Mouse (Mus musculus): ENCODE measurements at regions not wholly inside any gene's neighbourhood (a gene's known extent, or its start where the extent isn't known, plus 50 kb on each side); places are given as distances from the start of the nearest gene placed in this dataset.

DNA sequence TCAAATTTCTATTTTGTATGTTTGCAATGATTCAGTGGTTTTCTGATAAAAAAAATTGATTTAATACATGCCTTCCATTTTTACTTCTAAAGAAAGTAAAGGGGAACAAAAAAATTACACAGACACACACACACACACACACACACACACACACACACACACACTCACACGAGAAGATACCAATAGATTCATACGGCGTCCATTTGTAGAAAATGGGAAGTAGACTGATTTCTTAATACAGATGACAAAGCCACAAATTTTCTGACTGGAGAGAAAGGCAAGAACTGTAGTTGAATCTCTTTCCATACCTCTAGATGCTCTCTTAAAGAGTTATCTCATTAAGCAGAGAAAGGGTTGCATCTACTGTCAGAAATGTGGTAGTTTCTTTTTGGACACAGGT lies 424.9 kb upstream of the Dcn start:
- no peak for DNase-seq (ENCODE audit: low read depth, low spot score)

DNA sequence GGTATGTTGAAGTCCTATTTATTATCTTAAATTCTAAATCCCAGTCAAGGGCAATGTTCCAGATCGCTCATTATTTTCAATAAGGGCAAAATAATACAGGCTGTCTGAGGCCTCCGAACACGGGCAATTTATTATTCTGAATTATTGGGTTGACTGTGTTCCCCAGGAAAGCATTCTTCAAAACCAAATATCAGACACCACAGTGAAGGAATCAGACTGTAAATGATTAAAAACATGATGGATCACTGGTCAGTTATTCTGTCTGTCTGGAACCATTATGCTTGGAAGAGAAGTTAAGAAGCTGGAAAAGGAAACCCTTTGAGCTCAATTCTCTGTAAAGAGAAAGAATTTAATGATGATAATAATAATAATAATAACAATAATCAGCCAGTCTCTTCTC lies 417.4 kb upstream of the Dcn start:
- no peak for DNase-seq (ENCODE audit: low read depth, low spot score)

DNA sequence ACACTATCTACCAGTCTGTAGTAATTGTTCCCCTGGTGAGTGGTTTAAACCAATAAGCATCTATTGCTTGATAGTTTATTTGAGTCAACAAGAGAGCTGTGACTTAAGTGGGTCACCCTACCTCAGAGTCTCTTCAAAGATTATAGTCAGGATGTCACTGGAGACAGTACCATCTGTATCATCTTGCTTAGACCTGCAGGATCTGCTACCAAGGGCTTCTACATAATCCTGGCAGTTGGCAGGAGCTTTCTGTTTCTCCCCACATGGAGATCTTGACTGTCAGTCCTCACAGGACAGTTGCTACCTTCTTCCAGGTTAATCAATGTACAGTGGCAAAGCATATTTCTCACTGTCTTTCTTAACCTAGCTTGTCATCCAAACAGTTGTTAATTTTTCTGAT lies 414.9 kb upstream of the Dcn start:
- DNase-seq (ENCODE audit: low read depth, low spot score), result no peak

DNA sequence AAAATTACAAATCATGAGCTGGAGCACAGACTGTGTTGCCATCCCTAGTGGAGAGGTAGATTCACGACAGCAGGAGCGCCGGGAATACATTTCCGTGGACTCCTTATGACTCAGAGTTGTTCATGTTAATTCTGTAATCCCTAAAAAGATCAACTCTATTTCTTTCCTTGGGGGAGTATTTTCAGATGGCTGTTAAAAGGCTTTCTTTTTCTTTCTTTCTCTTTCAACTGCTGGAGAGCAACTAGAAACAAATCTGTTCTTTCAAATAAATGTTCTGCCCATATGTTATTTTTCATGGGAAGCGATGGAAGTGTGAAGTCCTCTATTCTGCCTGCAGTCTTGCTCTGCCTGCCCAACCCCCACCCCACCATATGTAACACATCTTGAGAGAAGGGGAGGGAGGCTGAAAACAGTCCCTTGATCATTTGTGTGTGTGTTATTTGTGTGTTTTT lies 401.4 kb upstream of the Dcn start:
- no peak for DNase-seq (ENCODE audit: low read depth, low spot score)

DNA sequence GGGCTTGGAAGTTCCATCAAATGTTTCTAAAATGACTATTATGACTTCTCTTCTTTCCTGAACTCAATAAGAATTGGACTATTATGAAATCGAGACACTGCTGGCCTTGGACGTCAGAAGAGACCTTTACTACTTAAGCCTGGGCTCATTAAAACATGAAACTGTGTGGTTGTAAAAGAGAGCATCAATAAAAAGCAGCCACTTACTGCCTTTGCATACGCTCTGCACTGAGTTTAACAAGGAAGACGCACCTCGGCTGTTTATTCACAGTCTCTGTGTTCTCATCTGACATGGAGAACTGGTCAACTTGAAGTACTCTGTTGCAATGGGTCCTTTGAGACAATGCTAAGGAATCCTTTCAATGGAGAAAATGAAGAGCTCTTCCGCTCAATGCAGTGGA lies 399.8 kb upstream of the Dcn start:
- no peak for DNase-seq (ENCODE audit: low read depth, low spot score)

DNA sequence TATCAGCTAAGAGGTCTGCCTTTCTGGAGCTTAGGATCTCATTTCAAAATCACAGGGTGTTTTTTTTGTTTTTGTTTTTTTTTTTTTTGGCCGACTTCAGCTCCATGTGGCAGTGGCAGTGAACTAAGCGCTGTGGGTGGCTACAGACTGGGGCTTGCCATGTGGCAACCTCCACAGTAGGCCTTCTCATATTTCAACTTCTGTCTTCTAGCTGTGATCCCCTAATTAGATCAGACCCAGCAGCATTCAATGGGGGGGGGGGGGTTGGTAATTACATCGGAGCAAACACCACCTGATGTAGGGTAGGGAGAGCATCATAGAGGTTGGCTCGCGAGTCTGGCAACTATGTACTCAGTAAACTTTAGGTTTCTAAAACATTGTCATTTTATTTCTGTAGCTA lies 392.1 kb upstream of the Dcn start:
- DNase-seq (ENCODE audit: low read depth, low spot score), result no peak

DNA sequence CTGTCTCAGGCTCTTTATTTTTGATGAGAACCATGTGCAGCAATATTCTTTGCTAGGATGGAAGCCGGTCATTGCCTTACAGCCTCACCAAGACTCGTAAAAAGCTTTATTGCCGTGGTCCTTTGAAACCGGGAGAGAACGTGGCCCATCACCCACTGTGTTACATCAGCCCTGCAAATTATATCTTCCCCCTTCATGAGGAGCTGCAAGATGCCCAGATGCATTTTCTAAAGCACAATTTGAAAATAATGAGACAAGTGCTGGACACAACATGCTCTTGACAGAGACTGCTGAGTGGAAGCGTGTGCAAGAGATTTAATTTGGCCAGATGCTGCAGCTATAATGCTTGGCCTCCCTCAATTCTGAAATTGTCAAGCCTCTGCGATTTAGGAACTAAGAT lies 389.2 kb upstream of the Dcn start:
- no peak for DNase-seq (ENCODE audit: low read depth, low spot score)

DNA sequence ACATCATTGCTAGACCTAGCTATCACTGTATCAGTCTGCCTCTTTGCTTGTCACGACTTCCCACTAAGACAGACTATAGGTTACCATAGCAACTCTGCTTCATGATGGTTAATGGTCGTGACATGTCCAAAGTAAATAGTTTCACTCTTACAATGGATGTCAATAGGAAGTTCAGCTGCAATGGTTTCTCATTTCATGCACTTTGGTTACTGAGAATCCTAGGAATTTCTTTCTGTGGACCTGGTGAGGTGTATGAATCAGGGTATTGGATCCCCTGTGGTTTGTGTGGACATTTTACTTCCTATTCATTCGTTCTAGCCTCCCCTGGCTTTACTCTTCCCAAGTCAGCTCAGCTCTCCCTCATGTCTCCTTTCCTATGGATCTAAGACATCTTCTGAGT lies 385.5 kb upstream of the Dcn start:
- DNase-seq (ENCODE audit: low read depth, low spot score), result no peak

DNA sequence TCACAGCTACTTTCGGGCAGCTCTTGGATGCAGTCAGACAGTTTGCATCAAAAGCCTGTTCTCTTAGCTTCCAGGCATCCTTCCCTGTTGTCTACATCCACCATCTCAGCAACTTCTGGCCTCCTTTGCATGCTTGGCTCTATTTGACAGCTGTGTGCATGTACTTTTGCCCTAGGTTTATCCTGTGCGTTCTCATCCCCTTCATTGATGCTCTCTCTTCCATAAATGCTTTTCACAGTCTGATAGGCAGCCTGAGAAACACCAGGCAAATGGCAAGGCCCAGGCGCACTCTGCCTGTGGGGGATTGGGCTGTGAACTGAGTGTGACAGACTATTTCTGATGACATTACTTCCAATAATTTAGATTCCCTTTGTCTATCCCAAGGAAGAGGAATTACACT lies 364.9 kb upstream of the Dcn start:
- DNase-seq (ENCODE audit: low read depth, low spot score), result no peak

DNA sequence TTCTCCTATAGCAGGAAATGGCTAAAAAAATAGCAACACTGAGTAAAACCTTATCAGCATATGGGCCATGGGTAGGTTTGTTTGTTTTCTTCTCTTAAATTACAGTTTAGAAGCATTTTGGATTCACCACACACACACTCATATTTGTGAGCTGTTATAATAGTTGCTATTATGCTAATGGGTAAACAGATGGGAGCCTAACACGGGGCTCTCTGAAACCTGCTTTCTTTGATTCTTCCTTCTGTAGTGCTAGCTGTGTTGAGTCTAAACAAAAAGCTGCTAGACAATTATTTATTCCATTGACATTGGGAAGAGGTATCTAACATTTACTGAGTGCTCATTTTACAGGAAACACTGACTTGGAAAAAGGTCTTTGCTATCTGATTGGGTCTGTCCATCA lies 356.7 kb upstream of the Dcn start:
- DNase-seq (ENCODE audit: low read depth, low spot score), result no peak

DNA sequence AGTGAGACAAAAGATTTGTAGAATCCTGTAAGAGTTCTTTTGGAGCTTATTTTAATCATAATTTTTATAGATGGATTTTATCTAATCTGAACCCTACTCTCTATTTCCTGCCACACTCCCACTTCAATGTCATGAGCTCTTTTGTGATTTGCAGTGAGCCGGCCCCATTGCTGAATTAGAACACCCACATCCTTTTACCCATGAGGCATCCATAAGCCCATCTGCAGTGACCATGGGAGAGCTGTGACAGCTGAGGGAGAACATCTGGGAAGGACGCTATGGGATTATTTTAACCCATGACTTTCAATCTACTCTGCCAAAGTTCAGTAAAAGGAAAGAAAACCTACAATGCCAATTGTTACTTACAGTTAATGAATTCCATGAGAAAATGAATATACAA lies 337.8 kb upstream of the Dcn start:
- no peak for DNase-seq (ENCODE audit: low read depth, low spot score)

DNA sequence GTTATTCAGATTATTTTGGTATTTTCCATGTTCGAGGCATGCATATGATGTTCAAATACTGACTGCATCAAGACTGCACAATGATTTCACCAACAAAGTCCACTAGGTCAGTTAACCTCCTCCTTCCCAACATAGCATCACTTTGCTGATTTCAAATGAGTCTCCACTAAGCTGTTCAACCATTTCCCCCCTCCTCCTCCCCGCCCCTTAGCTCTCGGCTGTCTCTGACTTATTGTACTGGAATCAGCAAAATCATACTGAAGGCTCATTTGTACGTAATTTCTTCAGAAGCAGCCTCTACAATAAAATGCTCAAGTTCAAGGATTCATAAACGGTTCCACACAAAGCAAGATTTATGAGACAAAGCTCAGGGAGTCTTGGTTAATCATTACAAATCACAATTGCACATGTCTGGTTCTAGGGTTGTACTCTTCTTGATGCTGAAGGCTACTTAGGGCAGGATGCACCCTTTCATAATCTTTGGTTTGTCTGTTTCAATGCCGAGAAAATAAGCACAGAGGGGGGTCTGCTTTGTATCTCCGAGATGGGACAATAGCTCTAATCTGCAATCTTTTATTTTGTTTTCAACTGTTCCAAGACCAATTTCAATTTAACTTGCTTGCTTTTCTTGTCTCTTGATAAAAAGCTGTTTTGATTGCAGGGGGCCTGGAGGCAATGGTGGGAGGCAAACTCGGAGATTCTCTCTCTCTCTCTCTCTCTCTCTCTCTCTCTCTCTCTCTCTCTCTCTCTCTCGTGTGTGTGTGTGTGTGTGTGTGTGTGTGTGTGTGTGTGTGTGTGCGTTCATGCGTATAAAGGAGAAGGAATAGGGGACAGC lies 320.6 kb upstream of the Dcn start:
- DNase-seq (ENCODE audit: low read depth, low spot score), result no peak

DNA sequence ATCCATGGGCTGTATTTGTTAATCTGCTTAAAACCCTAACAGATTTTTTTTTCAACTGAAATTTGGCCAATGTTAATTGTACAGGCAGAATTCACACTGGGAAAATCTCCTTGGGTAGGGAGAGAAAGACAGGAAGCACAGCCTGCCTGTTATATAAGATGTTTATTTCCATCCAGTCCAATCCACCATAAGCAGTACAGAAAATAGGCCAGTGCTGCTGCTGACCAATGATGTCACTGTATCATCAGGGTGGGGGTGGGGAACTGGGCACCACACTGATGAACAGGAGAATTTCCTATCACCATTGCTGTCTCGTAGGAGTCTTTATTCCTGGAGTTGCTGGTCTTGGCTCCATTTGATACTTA lies 320.0 kb upstream of the Dcn start:
- no peak for DNase-seq (ENCODE audit: low read depth, low spot score)

DNA sequence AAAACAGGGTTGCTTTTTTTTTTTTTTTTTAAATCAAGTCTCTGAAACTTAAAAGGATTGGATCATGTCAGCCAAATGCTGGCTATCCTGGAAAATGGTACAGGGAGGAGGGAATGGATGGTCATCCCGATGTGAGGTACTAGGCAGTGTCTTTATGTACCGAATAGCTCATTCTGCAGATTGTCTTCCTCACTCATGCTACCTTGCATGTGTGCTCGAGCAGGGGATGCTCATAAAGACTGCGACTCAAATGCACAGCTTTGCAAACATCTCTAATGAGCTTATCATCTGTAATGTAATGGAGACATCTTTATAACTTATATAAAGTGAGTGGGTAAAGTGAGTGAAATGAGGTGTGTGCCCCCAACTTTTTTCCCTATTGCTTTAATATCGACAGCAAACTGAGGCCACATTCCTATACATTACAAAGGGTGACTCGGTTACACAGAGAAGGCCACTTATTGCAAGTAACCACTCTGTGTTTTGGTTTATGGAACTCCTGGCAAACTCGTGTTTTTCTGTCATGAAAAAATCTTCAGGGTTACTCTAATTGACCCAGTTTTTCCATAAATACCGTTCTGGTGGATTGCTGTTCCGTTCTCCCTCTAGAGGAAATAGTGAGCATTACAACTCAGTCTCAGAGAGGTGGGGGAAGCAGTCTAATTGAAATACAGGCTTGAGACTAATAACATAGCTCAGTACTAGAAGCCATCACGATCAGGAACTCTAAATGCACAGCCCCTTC lies 319.4 kb upstream of the Dcn start:
- peak; percentile 48 for DNase-seq (ENCODE audit: low read depth, low spot score)

DNA sequence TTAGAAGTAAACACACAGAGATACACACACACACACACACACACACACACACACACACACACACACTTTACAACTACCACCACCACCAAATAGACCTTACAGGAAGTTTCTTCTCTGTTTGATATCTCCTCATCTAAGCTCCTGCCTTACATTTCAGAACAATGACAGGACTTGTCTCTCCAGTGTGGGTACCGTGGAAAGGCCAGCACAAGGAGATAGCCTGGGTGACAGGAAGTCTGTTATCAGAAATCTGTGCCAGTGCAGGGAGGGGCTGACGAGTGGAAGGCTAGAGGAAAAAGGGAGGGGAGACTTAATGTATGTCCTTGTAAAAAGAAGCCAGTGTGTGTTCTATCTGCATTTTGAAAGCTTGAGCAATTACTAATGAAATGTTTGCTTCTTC lies 318.5 kb upstream of the Dcn start:
- DNase-seq (ENCODE audit: low read depth, low spot score), result no peak

DNA sequence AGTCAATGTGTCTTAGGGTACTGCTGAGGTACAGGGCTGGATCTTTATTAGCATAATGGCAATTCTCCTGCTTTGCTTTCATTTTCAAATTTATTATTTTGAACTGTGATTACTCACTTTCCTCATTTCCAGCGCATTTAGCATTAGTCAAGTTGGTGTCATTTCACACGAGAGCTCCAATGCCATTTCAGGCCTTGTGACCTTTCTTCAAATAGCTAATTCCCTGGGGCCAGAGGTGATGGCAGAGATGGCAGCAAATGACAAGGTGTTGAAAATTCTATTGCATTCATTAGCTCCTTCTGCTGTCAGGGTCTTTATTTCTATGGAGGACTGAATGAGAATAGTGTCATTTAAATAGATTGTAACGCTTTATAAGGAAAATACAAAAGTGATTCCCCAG lies 300.9 kb upstream of the Dcn start:
- no peak for DNase-seq (ENCODE audit: low read depth, low spot score)

DNA sequence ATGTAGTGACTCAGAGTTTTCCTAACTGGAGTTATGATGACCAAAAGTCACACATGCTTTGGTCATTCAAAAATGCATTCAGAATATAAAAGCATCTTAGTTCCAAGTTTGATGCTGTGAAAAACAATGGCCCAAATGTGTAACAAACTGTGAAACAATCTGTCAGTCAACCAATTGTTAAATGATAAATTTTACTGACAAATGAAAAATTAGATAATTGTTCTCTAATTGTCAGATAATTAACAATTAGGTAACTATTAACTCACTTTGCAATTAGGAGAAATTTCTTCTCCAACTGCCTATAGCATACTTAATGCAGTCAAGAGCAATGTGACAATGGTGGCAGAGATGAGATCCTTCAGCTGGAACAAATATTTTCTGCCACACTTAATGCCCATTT lies 289.7 kb upstream of the Dcn start:
- no peak for DNase-seq (ENCODE audit: low read depth, low spot score)

DNA sequence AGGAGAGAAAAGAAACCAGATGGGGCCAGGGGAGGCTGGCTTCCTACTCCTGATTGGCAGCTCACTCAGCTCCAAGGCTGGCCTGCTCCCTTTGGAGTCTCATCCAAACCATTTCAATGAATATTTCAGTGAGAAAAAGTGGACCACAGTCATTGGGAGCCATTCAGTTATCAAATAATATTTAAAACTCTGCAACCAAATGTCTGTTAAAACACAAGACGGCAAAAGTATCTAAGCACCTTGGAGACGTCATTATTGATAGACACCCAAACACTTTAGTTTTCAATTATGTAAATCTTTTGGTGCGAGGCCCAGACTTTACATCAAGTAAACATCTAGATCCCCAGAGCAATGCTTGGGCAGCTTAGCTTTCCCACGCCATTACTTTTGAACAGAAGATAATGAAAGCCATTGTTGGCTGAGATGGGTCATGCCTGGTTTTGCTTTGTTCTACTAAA lies 268.1 kb upstream of the Dcn start:
- no peak for DNase-seq (ENCODE audit: low read depth, low spot score)

DNA sequence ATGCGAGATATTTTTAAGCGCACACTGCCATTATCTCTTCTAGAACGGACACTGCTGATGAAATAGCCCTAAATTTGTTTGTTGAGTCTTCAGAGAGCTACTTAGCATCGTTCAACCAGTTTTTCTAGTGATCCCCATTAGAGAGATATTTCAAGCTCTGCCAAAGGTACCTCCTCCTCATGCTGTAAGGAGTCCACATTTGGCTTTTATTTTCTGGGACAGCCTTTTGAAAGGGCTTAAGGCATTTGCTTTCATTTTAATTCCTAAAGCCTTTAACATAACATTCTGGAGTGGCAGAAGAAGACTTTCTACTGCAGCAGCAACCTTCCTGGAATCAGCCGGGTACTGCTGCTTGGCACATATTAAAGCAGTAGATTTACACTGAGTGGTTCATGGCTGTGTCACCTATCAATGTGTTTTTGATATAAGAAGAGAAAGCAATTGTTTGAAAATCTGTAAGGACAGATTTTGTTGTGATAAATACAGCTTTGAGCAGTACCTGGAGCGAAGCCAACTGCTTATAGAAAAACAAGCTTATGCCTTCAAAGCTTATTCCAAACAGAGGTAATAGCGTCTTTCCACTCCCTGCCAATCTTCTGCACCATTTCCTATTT lies 267.5 kb upstream of the Dcn start:
- no peak for DNase-seq (ENCODE audit: low read depth, low spot score)

DNA sequence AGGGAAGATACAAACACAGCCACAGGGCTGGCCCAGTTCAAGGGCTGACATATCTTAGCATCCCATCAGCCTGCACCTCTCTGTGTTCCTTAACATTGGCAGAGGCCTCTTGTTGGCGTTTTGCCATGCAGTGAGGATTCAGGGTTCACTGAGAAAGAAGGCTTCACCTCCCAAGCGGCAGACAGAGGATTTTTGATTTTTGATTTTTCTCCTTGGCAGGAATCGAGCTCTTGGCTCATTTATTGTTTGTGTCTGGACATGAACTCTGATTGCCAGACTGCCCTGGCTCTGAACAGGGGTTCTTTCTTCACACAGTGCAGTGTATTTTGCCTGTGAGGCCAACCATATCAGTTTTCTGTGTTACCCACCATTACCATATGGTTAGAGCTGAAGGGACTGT lies 259.9 kb upstream of the Dcn start:
- no peak for DNase-seq (ENCODE audit: low read depth, low spot score)

DNA sequence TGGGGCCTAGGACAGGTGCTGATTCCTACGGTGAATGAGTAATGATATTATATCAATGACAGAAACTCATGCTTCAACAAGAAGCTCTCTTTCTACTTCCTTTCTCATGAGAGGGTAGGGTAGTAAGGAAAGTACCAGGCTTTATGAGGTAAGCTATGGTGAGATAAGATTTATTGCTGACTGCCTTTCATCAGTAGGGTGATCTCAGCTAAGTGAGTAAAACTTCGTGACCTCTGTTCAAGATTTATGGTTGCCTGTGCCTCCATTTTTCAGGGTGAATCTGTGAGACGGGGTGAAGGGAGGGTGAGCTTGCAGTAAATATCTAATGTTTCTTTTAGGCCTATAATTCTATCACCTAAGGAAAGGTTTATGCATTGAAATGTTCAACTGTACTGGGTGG lies 259.0 kb upstream of the Dcn start:
- DNase-seq (ENCODE audit: low read depth, low spot score), result no peak

DNA sequence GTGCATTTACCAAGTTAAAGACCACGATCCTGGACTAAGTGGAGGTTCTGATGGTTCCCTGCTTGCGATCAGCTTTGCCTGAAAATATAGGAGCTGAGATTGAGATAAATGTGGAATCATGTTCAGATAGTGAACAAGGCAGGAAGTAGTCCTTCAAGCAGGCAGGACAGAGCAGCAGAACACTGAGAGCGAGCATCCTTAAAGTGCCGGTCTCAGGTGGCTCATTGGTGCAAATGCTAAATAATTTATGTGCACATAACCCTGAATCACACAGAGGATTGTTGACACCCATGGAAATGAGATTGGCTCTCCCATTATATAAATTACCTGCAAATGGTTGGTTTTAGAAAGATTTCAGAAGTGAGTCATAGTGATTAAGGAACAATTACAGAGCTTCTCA lies 243.8 kb upstream of the Dcn start:
- no peak for DNase-seq (ENCODE audit: low read depth, low spot score)

DNA sequence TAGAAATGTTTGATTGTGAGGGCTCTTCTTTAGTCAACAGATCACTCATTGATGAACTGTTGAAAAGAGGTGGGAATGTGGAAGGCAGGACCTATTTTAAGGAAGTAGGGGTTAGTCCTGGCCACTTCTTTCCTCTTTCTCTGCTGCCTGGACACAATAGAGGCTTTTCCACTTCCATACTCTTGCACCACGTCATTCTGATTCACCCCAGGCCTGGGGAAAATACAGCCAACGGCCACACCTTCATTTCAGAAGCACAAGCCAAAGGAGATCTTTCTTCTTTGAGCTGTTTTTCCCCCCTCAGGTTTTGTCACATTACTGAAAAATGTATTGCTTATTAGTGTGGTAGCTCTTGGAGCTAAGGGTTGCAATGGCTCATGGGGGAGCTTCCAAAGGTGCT lies 237.9 kb upstream of the Dcn start:
- DNase-seq (ENCODE audit: low read depth, low spot score), result no peak
